Mouse (Mus musculus) CH12.LX (cell line): ENCODE results near the gene Slc35c2.

ENCODE experiments used
- CTCF ChIP-seq, 2 experiments: IDR thresholded peaks in 1 of 2; conservative IDR thresholded peaks in 1 of 2; 2 replicates each; pipeline ENCODE4 v1.5.1; 2011 to 2012; ENCODE audit warnings: low read depth in 2 of 2, low read length in 2 of 2, improper control_type of control experiment in 1 of 2, inconsistent platforms in 1 of 2, mild to moderate bottlenecking in 1 of 2, moderate library complexity in 1 of 2
- MAX ChIP-seq: IDR thresholded peaks from 2 replicates; pipeline ENCODE4 v1.6.1; 2011; ENCODE audit warnings: low read length, improper control_type of control experiment
- POLR2A ChIP-seq: IDR thresholded peaks from 2 replicates; pipeline ENCODE4 v1.6.1; 2011; ENCODE audit warnings: low read depth, mild to moderate bottlenecking, improper control_type of control experiment, low read length
- POLR2AphosphoS2 ChIP-seq: IDR thresholded peaks from 2 replicates; pipeline ENCODE4 v1.6.1; 2011; ENCODE audit warnings: low read depth, low read length, improper control_type of control experiment
- TCF12 ChIP-seq: IDR thresholded peaks from 2 replicates; pipeline ENCODE4 v1.6.1; 2014; ENCODE audit warnings: low read depth, mild to moderate bottlenecking, inconsistent platforms, low read length, improper control_type of control experiment
- USF1 ChIP-seq: IDR thresholded peaks from 2 replicates; pipeline ENCODE4 v1.6.1; 2014; ENCODE audit warnings: low read depth, mild to moderate bottlenecking, inconsistent platforms, low read length, improper control_type of control experiment
- USF2 ChIP-seq: conservative IDR thresholded peaks from 2 replicates; pipeline ENCODE4 v1.6.1; 2011; ENCODE audit warnings: low read depth, low read length, improper control_type of control experiment

DNA sequence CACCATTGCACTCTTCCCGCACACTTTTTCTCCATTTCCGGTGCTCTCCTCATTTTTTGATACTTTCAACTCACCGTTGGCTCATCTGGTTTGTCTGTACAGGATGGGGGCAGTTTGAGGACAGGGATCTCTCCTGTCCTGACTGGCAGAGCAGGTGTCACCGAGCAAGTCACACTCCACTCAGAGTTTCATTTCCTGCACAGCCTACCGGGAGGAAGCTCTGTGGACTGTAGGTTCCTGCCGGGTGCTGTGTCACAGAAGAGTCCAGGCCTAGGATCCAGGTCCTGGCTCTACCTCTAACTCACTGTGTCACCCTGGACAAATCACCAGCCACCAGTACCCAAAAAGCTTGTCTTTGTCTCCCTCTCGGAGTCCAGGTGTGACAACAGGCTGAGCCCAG, 45.9 kb downstream of the Slc35c2 start:
- TF ChIP-seq POLR2A, result no peak
- TF ChIP-seq CTCF (conservative IDR thresholded peaks at IDR 0.05 in 1 of 2, IDR thresholded peaks at IDR 0.05 in 1 of 2; ENCODE audit: low read depth in 2 of 2, low read length in 2 of 2), result no peak
- TF ChIP-seq POLR2AphosphoS2, result no peak
- TF ChIP-seq USF2, result no peak
- no peak for TF ChIP-seq TCF12
- TF ChIP-seq USF1, result no peak
- no peak for TF ChIP-seq MAX
